Mouse (Mus musculus) limb, embryonic 12.5 days (tissue): Measurements from ENCODE around the gene Ndrg3. TPM values are rescaled to one million over a fixed set of nuclear protein-coding genes. Genes with fewer than 3 reads are reported as not detected.

Experiments used
- ATAC-seq: fragments of 200-750 bp; cut with Nextera tagmentation; 2 replicates; pipeline ENCODE4 v1.8.0; 2017; ENCODE audit warnings: low read depth, moderate TSS enrichment; ENCODE audit not compliant: insufficient number of reproducible peaks, insufficient read depth, low FRiP score, low TSS enrichment
- H3K27ac ChIP-seq: fragments of 300-500 bp; sonication (generic); 2 replicates; pipeline ENCODE4 v1.5.1; 2016; ENCODE audit warnings: mild to moderate bottlenecking, moderate library complexity
- H3K27me3 ChIP-seq: fragments of 300-500 bp; sonication (generic); 2 replicates; pipeline ENCODE4 v1.6.1; 2016; ENCODE audit warnings: mild to moderate bottlenecking, moderate library complexity
- H3K36me3 ChIP-seq: fragments of 300-500 bp; sonication (generic); 2 replicates; pipeline ENCODE4 v1.6.1; 2016; ENCODE audit warnings: mild to moderate bottlenecking, moderate library complexity
- H3K4me1 ChIP-seq: fragments of 300-500 bp; sonication (generic); replicated peaks from 2 replicates; pipeline ENCODE4 v1.6.1; 2016
- H3K4me2 ChIP-seq: fragments of 300-500 bp; sonication (generic); 2 replicates; pipeline ENCODE4 v1.6.1; 2016; ENCODE audit warnings: mild to moderate bottlenecking, moderate library complexity
- H3K4me3 ChIP-seq: fragments of 300-500 bp; sonication (generic); replicated peaks from 2 replicates; pipeline ENCODE4 v1.5.1; 2016; ENCODE audit warnings: mild to moderate bottlenecking
- H3K9ac ChIP-seq: fragments of 300-500 bp; sonication (generic); replicated peaks from 2 replicates; pipeline ENCODE4 v1.6.1; 2016; ENCODE audit warnings: mild to moderate bottlenecking, moderate library complexity
- H3K9me3 ChIP-seq: fragments of 300-500 bp; sonication (generic); 2 replicates; pipeline ENCODE4 v1.6.1; 2016; ENCODE audit warnings: mild to moderate bottlenecking, moderate library complexity
- WGBS: fragments of 180-500 bp; shearing (Covaris S2); methylation state at CpG from one replicate; pipeline ENCODE4 v1.1.7; 2016; 5-methylcytosine and 5-hydroxymethylcytosine counted together
- polyA plus RNA-seq: library from polyadenylated mRNA; unstranded; fragments of >200 nt; fragmentation: Nextera tagmentation; extraction: Ambion mirVana; gene quantifications from 2 replicates; pipeline ENCODE4 v1.2.1, GENCODE M21; 2016

Gene Ndrg3
- polyA plus RNA-seq, 1 experiment from 2014 or later: 42.0 TPM

DNA sequence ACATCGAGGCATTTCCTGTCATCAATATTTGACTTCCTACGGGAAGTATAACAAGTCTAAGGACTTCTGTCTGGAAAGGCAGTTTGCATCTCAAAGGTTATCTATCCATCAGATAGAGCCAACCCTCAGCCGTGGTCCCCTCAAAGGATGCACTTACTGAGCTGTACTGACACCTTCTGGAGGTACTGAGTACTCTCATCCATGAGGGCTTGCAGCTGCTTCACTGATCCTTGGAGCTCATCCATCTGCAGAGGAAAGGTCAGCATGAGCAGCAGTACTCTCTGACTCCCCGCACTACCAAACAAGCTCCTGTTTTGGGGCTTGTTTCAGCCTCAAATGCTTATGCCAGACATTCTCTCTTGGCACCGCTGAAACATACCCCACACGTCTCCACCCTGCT lies 4.7 kb upstream of the Ndrg3 start:
- Histone ChIP-seq H3K27me3 (no peaks in the 10 kb centered on the region), H3K4me2 (no peak overlapping the region), H3K4me1 (no peaks in the 10 kb centered on the region), H3K27ac (no peak overlapping the region), H3K4me3 (no peak overlapping the region), H3K9me3 (no peaks in the 10 kb centered on the region), H3K36me3 (peaks cover 68% of the 10 kb centered on the region), H3K9ac (no peak overlapping the region)
- ATAC-seq: no peak
- WGBS: 67% methylated on average over 6 of the region's 6 CpGs

DNA sequence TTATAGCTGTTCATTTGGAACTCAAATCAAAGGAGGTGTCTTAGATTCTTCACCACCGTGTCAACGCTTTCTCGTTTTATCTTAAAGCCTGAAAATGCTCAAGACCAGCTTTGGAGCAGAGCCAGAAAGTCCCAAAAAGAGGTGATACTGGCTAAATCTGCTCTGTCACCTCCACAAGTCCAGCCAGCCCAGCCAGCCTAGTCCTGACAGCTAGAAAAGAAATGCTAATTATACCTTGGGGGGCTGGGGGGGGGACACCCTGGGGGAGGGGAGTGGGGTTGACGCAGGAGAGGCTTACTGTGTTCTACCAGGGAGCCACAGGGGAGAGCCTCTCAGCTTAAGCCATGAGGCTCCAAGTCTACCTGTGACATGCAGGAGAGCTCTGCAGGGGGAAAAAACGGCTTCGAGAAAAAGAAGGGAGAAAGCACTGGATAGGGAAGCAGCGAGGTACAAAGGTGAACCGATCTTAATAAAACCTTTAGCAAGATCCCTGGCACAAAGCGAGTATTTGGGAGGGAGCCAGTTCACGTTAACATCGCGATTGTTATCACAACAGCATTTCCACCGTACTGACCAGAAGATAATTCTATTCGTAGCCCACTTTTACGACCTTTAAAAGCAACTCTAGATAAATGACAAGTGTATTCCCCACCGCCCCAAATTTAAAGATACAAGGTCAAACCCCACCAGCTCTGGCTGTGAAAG lies 977 bp downstream of the Ndrg3 start:
- peak overlapping the region; percentile 84 for H3K4me3 ChIP-seq
- H3K9me3 ChIP-seq: no peaks in the 10 kb centered on the region
- H3K36me3 ChIP-seq: peaks cover 20% of the 10 kb centered on the region
- peak overlapping the region; percentile 75 for H3K4me2 ChIP-seq
- no peak overlapping the region for H3K27ac ChIP-seq
- ATAC-seq: no peak
- H3K4me1 ChIP-seq: peaks cover 14% of the 10 kb centered on the region
- WGBS: 3% methylated on average over 16 of the region's 16 CpGs
- H3K27me3 ChIP-seq: no peaks in the 10 kb centered on the region
- peak overlapping the region; percentile 86 for H3K9ac ChIP-seq

DNA sequence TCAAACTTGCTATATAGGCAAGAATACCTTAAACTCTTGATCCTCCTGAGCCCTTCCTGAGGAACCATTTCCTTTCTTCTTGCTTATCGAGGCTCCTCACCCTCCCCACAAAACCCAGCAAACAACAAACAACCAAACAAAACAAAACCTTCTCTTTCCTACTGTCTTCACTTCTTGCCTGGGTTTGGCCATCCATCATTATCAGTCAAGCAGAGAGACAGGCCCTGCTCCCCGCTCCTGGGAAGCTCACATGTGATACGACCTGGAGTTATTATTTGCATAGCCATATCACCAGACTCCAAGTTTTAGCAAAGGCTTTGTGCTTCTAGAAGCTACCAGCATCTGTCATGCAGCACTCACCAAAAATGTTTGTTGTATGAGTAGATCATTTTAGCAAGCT lies 4.5 kb downstream of the Ndrg3 start:
- H3K27me3 ChIP-seq: no peaks in the 10 kb centered on the region
- H3K9me3 ChIP-seq: no peaks in the 10 kb centered on the region
- no peak overlapping the region for H3K9ac ChIP-seq
- H3K36me3 ChIP-seq: no peaks in the 10 kb centered on the region
- no peak for ATAC-seq
- H3K4me1 ChIP-seq: peaks cover 14% of the 10 kb centered on the region
- H3K4me3 ChIP-seq: no peak overlapping the region
- no peak overlapping the region for H3K27ac ChIP-seq
- H3K4me2 ChIP-seq: no peak overlapping the region
- 69% methylated on average over 3 of the region's 3 CpGs for WGBS

DNA sequence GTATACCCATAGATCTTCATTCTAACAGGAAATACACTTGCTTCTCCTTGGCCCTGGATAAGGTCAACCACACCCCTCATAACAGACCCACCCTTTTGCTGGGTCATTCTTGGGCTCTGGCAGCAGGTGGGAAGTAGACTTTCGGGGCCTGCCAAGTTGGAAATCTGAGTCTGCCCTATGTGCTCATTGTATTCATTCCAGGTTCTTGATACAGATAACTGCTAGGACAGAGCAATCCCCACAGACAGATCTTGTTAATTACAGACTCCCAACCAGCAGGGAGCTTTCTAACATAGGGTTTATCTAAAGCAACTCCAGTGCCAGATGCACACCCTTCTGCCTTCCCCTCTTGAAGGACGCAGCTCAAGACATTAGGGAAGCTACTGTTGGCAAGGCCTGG lies 9.0 kb downstream of the Ndrg3 start:
- H3K27me3 ChIP-seq: no peaks in the 10 kb centered on the region
- no peaks in the 10 kb centered on the region for H3K4me1 ChIP-seq
- H3K27ac ChIP-seq: no peak overlapping the region
- H3K9ac ChIP-seq: no peak overlapping the region
- 84% methylated on average over 2 of the region's 2 CpGs for WGBS
- no peak overlapping the region for H3K4me3 ChIP-seq
- H3K9me3 ChIP-seq: no peaks in the 10 kb centered on the region
- no peaks in the 10 kb centered on the region for H3K36me3 ChIP-seq
- ATAC-seq: no peak
- H3K4me2 ChIP-seq: no peak overlapping the region

DNA sequence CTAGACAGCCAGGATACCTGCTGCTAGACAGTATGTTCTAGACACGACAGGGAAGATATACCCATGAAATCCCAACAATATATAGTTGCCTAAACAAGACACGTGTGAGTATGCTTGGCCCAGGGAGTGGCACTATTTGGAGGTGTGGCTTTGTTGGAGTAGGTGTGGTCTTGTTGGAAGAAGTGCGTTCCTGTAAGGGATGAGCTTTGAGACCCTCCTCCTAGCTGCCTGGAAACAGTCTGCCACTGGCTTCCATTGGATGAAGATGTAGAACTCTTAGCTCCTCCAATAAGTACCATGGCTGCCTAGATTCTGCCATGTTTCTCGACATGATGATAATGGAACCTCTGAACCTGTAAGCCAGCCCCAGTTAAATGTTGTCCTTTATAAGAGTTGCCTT lies 10.6 kb downstream of the Ndrg3 start:
- Histone ChIP-seq H3K36me3 (no peaks in the 10 kb centered on the region), H3K9me3 (no peaks in the 10 kb centered on the region), H3K4me1 (no peaks in the 10 kb centered on the region), H3K9ac (no peak overlapping the region), H3K27ac (no peak overlapping the region), H3K4me2 (no peak overlapping the region), H3K4me3 (no peak overlapping the region), H3K27me3 (no peaks in the 10 kb centered on the region)
- no peak for ATAC-seq
- WGBS: 87% methylated on average over 4 of the region's 4 CpGs

DNA sequence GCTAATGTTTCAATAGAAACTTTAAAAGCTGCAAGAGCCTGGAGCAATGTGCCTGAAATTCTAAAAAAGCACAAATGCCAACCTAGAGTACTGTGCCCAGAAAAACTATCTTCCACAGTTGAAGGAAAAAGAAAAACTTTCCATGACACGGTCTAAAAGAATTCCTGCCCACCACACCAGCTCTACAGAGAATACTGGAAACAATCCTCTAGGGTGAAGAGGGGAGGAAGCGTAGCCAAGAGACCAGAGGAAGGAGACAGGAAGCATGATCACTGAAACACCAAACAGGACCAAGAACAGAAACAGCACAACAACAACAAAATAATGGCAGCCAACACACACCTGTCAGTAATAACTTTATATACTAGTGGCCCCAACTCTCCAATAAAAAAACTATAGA lies 11.8 kb downstream of the Ndrg3 start:
- Histone ChIP-seq H3K27ac (no peak overlapping the region), H3K4me1 (no peaks in the 10 kb centered on the region), H3K4me3 (no peak overlapping the region), H3K9me3 (no peaks in the 10 kb centered on the region), H3K4me2 (no peak overlapping the region), H3K9ac (no peak overlapping the region), H3K36me3 (no peaks in the 10 kb centered on the region), H3K27me3 (no peaks in the 10 kb centered on the region)
- no peak for ATAC-seq
- WGBS: 84% methylated on average over 2 of the region's 2 CpGs

DNA sequence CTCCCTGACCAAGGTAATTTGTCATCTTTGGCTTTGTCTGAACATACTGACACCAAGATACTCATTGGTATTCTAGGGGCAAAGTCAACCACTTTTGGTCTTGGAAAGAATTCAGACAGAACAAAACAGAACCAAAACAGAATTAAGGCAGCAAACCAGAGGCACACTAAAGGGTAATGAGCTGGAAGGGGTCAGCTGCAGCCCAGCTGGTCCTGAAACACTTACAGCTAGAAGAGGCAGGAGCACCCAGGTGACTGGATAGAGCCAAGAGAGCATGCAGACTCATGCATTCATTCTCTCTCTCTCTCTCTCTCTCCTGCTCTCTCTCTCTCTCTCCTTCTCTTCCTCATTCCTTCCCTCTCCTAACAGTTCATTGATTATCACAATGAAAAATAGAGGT lies 15.1 kb downstream of the Ndrg3 start:
- no peak overlapping the region for H3K4me2 ChIP-seq
- no peak overlapping the region for H3K27ac ChIP-seq
- no peaks in the 10 kb centered on the region for H3K4me1 ChIP-seq
- ATAC-seq: no peak
- H3K36me3 ChIP-seq: no peaks in the 10 kb centered on the region
- H3K9me3 ChIP-seq: no peaks in the 10 kb centered on the region
- H3K9ac ChIP-seq: no peak overlapping the region
- H3K4me3 ChIP-seq: no peak overlapping the region
- no peaks in the 10 kb centered on the region for H3K27me3 ChIP-seq

DNA sequence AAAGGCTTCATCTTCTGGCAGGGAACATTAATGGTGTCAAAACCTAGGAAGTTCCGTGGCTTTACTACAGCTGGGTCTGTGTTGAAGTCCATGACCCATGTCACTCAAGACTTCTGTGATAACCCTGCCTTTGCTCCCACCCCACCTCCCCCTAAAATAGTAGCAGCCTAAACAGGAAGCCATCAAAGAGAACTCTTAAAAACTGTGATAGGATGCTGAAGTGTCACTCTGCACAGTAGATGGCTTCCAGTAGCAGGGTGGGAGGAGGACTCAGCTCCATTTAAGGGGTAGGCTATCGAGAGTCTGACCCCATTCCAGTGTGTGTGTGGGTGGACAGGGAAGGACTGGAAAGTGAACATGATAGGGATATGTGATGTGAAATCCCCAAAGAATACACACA lies 16.9 kb downstream of the Ndrg3 start:
- no peaks in the 10 kb centered on the region for H3K36me3 ChIP-seq
- H3K4me2 ChIP-seq: no peak overlapping the region
- no peak overlapping the region for H3K27ac ChIP-seq
- H3K9ac ChIP-seq: no peak overlapping the region
- no peaks in the 10 kb centered on the region for H3K4me1 ChIP-seq
- H3K27me3 ChIP-seq: no peaks in the 10 kb centered on the region
- H3K4me3 ChIP-seq: no peak overlapping the region
- H3K9me3 ChIP-seq: no peaks in the 10 kb centered on the region
- 74% methylated on average over 2 of the region's 2 CpGs for WGBS
- ATAC-seq: no peak

DNA sequence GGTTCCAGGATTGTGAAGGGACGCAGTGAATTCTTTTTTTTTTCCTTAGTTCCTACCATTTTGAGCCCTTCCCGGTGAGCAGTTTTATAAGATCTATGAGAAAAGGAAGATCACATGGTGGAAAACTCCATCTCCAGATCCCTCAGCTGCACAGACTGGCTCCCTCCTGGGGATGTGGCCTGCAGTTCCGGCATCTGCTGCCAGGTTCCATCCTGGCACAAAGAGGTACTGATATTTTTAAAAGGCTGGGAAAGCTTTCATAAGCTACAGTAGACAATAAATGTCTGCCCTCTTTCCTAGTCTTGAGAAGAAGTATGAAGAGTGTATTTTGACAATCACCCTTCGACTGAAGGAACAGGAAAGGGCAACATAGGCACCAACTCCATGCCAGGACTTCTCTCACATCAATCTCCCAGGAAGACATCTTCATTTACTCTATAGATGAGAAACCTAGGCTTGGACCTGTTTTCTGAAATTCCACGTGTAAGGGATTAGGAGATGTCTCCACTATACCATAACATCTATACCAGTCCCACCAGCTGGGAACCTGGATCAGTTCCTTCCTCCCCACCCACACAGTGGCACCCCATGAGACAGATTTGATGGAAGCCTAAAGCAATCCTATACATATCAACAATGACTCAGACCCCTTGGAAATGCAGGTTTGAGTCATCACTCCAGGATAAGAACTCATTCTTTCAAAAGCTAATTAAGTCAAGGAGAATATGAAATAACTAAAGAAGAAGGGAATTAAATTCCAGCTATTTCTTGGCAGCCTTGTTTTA lies 18.3 kb downstream of the Ndrg3 start:
- Histone ChIP-seq H3K36me3 (no peaks in the 10 kb centered on the region), H3K4me2 (no peak overlapping the region), H3K27ac (no peak overlapping the region), H3K9me3 (no peaks in the 10 kb centered on the region), H3K27me3 (no peaks in the 10 kb centered on the region), H3K4me3 (no peak overlapping the region), H3K9ac (no peak overlapping the region), H3K4me1 (no peaks in the 10 kb centered on the region)
- 85% methylated on average over 5 of the region's 5 CpGs for WGBS
- no peak for ATAC-seq

DNA sequence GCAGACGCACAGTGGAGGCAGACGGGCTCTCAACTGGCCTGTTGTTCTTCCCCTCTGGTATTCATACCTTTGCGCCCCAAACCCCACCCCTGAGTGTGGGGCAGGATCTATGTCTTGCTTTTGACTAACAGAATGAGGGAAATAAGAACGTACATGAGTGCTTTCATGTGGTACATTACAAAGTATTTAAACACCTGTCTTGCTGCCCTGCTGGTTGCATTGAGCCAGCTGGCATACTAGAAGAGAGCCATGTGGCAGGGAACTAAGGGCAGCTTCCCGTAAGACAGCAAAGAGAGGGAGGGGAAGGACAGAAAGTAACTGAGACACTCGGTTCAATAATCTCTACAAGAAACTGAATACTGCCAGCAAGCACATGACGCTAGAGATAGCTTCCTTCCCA lies 21.6 kb downstream of the Ndrg3 start:
- ATAC-seq: no peak
- Histone ChIP-seq H3K36me3 (no peaks in the 10 kb centered on the region), H3K27ac (no peak overlapping the region), H3K4me3 (no peak overlapping the region), H3K4me1 (no peaks in the 10 kb centered on the region), H3K9me3 (no peaks in the 10 kb centered on the region), H3K4me2 (no peak overlapping the region), H3K27me3 (no peaks in the 10 kb centered on the region), H3K9ac (no peak overlapping the region)
- 83% methylated on average over 7 of the region's 7 CpGs for WGBS

DNA sequence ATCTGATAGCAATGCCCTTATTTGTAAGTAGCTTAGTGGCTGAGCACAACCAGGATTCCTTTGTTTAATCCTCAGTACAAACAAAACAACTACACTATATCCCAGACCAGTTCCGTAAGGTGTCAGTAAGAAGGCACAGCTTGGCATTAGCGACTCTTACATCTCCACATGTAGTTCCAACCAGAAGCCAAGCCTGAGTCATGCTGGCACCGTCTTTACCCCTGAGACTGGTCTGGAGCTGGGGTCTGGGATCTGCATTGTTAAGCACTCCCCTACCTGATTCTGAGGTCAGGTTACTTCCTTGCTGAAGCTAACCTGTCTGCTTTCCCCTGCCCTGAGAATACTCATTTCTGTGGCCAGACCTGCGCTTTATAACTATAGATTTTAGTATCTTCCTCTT lies 23.4 kb downstream of the Ndrg3 start:
- H3K4me1 ChIP-seq: no peaks in the 10 kb centered on the region
- H3K9ac ChIP-seq: no peak overlapping the region
- no peak overlapping the region for H3K4me2 ChIP-seq
- no peaks in the 10 kb centered on the region for H3K36me3 ChIP-seq
- H3K27me3 ChIP-seq: no peaks in the 10 kb centered on the region
- no peak overlapping the region for H3K27ac ChIP-seq
- H3K9me3 ChIP-seq: no peaks in the 10 kb centered on the region
- no peak overlapping the region for H3K4me3 ChIP-seq
- 78% methylated on average over 4 of the region's 4 CpGs for WGBS
- ATAC-seq: no peak

DNA sequence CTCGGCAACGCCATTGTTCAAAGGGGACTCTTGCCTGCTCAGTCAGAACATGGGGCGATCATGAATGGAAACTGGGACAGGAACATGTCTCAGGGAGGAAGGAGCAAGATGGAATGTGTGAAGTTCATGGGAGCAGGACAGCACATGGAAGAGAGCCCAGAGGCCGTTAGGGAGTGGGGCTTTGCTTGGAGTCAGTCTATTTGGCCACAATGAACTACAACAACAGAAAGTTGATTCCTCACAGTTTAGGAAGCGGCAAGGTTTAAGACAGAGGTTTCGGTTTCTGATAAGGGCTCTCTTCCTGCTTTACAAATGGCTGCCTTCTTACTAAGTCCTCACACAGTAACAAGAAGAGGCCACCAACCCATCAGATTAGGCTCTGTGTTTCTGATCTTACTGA lies 24.5 kb downstream of the Ndrg3 start:
- H3K9ac ChIP-seq: no peak overlapping the region
- no peaks in the 10 kb centered on the region for H3K9me3 ChIP-seq
- no peak overlapping the region for H3K4me3 ChIP-seq
- H3K36me3 ChIP-seq: no peaks in the 10 kb centered on the region
- no peak overlapping the region for H3K27ac ChIP-seq
- H3K4me2 ChIP-seq: no peak overlapping the region
- WGBS: 91% methylated on average over 6 of the region's 6 CpGs
- no peaks in the 10 kb centered on the region for H3K27me3 ChIP-seq
- no peaks in the 10 kb centered on the region for H3K4me1 ChIP-seq
- ATAC-seq: no peak
